Mouse (Mus musculus) embryonic fibroblast, embryonic 13.5 days (primary cell): ENCODE data around the gene Cacna1c.

Experiments used
- CTCF ChIP-seq: IDR thresholded peaks from 2 replicates; pipeline ENCODE4 v1.5.1; 2011; ENCODE audit warnings: mild to moderate bottlenecking, control low read depth, low read length, moderate library complexity, borderline replicate concordance; ENCODE audit not compliant: insufficient read depth
- POLR2A ChIP-seq: IDR thresholded peaks from 2 replicates; pipeline ENCODE4 v1.6.1; 2011; ENCODE audit warnings: low read depth, mild to moderate bottlenecking, control low read depth, low read length, moderate library complexity

- TF ChIP-seq POLR2A (no peak), CTCF (no peak)
These were observed 264.1 kb downstream of the Cacna1c start for GRCm38 (mm10) chr6:118932002-118932700.
